ENCODE assay signal across 10 mouse cellular contexts in genomic region chr10:50881476-50882069, GRCm38 (mm10). TPM values are rescaled to one million over a fixed set of nuclear protein-coding genes. Genes with fewer than 3 reads are reported as not detected.
A peak's percentile ranks its signal among the peaks of the same experiment; 100 is the strongest.
DNase-seq lines count a peak whose midpoint lies in the region; ATAC-seq lines count a peak whose summit lies in the region.
"Had no signal": no experiment of that assay in that cellular context is flagged by ENCODE, and none has a peak within 500 bp of the region (broad histone marks: within the 10 kb centered on the region; RNA-seq: fewer than 3 reads in every experiment).

No protein-coding gene starts in this region.

- WGBS in limb, embryonic 11.5 days = 19% methylated on average over 2 of the region's 2 CpGs
- WGBS in limb, embryonic 10.5 days = 25% methylated on average over 2 of the region's 2 CpGs

- DNase-seq in adrenal gland, postnatal 14 days = peak; percentile 55
- DNase-seq in adrenal gland, adult 8-10 months = no peak
- peak; percentile 24 for DNase-seq in limb, embryonic 11.5 days (ENCODE audit: low spot score)
- DNase-seq in limb, embryonic 10.5 days (ENCODE audit: low spot score) = no peak
- peak; percentile 26 for DNase-seq in brain, adult 2 months (ENCODE audit: low read depth, low spot score)
- DNase-seq in testis, postnatal 10 days (ENCODE audit: low spot score) = no peak
- no peak for DNase-seq in heart, adult 11 months
- DNase-seq: cerebellum, postnatal 36 days had no signal

- no peak overlapping the region for H3K4me2 ChIP-seq in limb, embryonic 11.5 days (ENCODE audit: low read depth, severe bottlenecking)
- H3K4me2 ChIP-seq: heart, embryonic 13.5 days had no signal

- H3K36me3 ChIP-seq in limb, embryonic 11.5 days (ENCODE audit: control insufficient read depth, insufficient read depth, low read length) = no peaks in the 10 kb centered on the region
- no peaks in the 10 kb centered on the region for H3K36me3 ChIP-seq in limb, embryonic 10.5 days
- H3K36me3 ChIP-seq: heart, embryonic 13.5 days had no signal

- H3K27ac ChIP-seq in limb, embryonic 11.5 days (replicated peaks; ENCODE audit: low read depth, low read length) = no peak overlapping the region
- no peak overlapping the region for H3K27ac ChIP-seq in limb, embryonic 10.5 days
- H3K27ac ChIP-seq: heart, embryonic 13.5 days had no signal

- no peak overlapping the region for H3K4me3 ChIP-seq in limb, embryonic 11.5 days (ENCODE audit: low read depth, low read length)
- H3K4me3 ChIP-seq in limb, embryonic 10.5 days = no peak overlapping the region
- H3K4me3 ChIP-seq: heart, embryonic 13.5 days had no signal

- H3K9ac ChIP-seq in limb, embryonic 11.5 days (ENCODE audit: low read length) = no peak overlapping the region
- H3K9ac ChIP-seq: heart, embryonic 13.5 days had no signal

- H3K4me1 ChIP-seq in limb, embryonic 11.5 days (ENCODE audit: control insufficient read depth, insufficient read depth, low read length) = no peaks in the 10 kb centered on the region
- no peaks in the 10 kb centered on the region; the same call in 1 of the 2 replicates for H3K4me1 ChIP-seq in limb, embryonic 10.5 days
- H3K4me1 ChIP-seq: heart, embryonic 13.5 days had no signal

- H3K27me3 ChIP-seq in limb, embryonic 11.5 days (ENCODE audit: control insufficient read depth, insufficient read depth, low read length) = no peaks in the 10 kb centered on the region
- H3K27me3 ChIP-seq in limb, embryonic 10.5 days (ENCODE audit: low read depth, poor library complexity, severe bottlenecking) = 0 out of 2 replicates have a peak, but pooled peaks cover 6% of the 10 kb centered on the region

- ATAC-seq in limb, embryonic 11.5 days (ENCODE audit: insufficient number of reproducible peaks, low FRiP score, low TSS enrichment, low read depth) = no peak
- ATAC-seq in megakaryocyte progenitor cell, adult 5-6 weeks (replicated peaks; ENCODE audit: poor library complexity) = peak; percentile 85

- no peaks in the 10 kb centered on the region for H3K9me3 ChIP-seq in limb, embryonic 11.5 days (ENCODE audit: control insufficient read depth, low read length)
- no peaks in the 10 kb centered on the region for H3K9me3 ChIP-seq in limb, embryonic 10.5 days (replicated peaks)
- H3K9me3 ChIP-seq: heart, embryonic 13.5 days had no signal

RNA-seq across cellular contexts. Expression of gene Sim1, which starts 13.0 kb away (rescaled TPM):
- total RNA-seq in adrenal gland, postnatal 14 days (2021) = not detected in 2 replicates
- not detected for total RNA-seq in adrenal gland, adult 8-10 months (2022)
- polyA plus RNA-seq in limb, embryonic 11.5 days (2014; fragmentation: Nextera tagmentation; extraction: Ambion mirVana) = 0.49 and 1.1 TPM in 2 replicates
- polyA plus RNA-seq in limb, embryonic 10.5 days (2016; fragmentation: Nextera tagmentation; extraction: Ambion mirVana) = 0.65 and 0.74 TPM in 2 replicates
- not detected in 2 replicates for total RNA-seq in megakaryocyte progenitor cell, adult 5-6 weeks (2015)
- total RNA-seq in megakaryocyte progenitor cell, adult 5-6 weeks (2017) = not detected in 2 replicates
- polyA plus RNA-seq: heart, embryonic 13.5 days had no signal

Comparison
In these comparisons a context has a peak if more than half of its experiments do, and no peak if none do; other contexts are left out.
1. DNase-seq: peak in adrenal gland, postnatal 14 days (single experiment), limb, embryonic 11.5 days (single experiment) and brain, adult 2 months (single experiment); none in adrenal gland, adult 8-10 months (single experiment), limb, embryonic 10.5 days (single experiment), testis, postnatal 10 days (single experiment) and heart, adult 11 months (single experiment).